Mouse (Mus musculus): Measurements from ENCODE around the gene Sapcd1.

Gene Sapcd1

DNA sequence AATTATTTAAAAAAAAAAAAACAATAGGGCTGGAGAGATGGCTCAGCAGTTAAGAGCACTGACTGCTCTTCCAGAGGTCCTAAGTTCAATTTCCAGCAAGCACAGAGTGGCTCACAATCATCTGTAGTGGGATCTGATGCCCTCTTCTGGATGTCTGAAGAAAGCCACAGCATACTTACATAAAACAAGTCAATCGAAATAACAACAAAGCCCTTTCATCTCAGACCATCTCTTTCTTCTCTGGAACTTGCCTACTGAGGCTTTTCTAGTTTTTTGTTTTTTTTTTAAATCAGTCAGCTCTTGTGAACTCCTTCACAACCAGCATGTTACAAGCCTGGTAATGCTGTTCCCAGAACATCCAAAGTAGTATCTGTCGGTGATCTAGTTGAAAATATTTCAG, 47.2 kb downstream of the Sapcd1 start:
- DNase-seq (ENCODE audit: low read depth, low spot score) = peak; percentile 79

- no peak for DNase-seq (ENCODE audit: low read depth, low spot score)
Observed at GRCm38 (mm10) chr17:34979631-34980030, 48.2 kb downstream of the Sapcd1 start.

- no peak for DNase-seq (ENCODE audit: low read depth, low spot score)
Observed at GRCm38 (mm10) chr17:34978239-34978638, 49.6 kb downstream of the Sapcd1 start.

GRCm38 (mm10) chr17:34977000-34977399, 50.8 kb downstream of the Sapcd1 start:
- no peak for DNase-seq (ENCODE audit: low read depth, low spot score)
